Mouse (Mus musculus) testis, postnatal 14 days (tissue): ENCODE measurements around the gene Zswim1.
A peak's percentile ranks its signal among the peaks of the same experiment; 100 is the strongest.
"Not testable (repeated sequence)": the region's sequence is repeated elsewhere in the genome, so short reads cannot be mapped to it uniquely, and the experiment has no call there.

Experiments used
- DNase-seq: peaks from one replicate; pipeline ENCODE4 v3.0.0; 2021; ENCODE audit warnings: low spot score

Gene Zswim1

DNA sequence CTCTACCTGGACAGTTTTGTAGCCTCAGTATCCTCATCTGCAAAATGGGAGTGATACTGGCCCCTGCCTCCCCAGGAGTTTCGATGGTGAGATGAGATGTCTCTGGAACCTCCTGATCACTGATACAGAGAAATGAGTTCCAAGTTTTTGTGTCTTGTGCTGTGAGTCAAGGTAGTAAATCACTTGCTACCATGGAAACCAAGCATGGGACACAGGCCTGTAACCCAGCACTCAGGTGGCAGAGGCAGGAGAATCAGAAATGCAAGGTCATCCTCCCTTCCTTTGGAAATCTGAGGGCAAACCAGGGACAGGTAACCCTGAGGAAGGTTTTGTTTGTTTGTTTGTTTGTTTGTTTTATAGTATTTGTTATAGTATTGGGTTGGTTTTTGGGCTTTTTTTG is 6.6 kb downstream of the Zswim1 start:
- no peak for DNase-seq

DNA sequence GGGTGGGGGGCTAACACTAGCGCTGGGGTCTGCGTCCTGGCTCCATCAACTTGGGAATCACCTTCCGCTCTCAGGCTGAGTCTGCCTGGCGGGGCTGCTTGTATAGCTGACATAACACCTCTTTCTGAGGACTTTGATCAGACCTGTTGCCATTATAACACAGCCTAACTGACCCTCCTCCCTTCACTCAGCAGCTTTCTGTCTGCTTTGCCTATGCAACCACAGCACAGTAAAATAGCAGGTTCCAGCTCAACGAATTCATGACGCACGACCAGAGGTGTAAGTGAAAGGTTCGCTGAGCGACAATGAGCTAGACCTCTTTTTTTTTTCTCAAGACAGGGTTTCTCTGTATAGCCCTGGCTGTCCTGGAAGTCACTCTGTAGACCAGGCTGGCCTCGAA is 8.5 kb downstream of the Zswim1 start:
- DNase-seq = no peak

DNA sequence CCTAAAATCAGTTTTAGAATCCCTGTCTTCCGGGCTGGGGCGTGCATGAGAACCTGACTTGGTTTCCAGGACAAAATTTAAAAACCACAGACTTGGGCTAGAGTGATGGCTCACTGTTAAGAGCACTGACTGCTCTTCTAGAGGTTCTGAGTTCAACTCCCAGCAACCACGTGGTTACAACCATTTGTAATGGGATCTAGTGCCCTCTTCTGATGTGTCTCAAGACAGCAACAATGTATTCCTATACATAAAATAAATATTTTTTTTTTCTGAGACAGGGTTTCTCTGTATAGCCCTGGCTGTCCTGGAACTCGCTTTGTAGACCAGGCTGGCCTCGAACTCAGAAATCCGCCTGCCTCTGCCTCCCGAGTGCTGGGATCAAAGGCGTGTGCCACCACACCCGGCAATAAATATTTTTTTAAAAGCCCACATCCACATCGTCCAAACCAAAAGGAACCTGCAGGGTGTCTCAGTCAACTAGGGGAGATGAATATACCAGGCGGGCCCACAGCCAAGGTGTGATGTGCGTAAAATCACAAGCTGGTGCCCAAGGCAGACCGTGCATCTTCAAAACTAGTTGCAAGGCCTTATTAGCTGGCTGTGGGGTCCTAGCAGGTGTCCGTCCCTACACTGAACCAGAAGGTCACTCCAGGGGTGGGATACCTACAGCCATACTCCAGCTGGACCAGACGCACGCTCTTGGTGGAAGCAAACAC is 9.7 kb downstream of the Zswim1 start:
- no peak for DNase-seq

DNA sequence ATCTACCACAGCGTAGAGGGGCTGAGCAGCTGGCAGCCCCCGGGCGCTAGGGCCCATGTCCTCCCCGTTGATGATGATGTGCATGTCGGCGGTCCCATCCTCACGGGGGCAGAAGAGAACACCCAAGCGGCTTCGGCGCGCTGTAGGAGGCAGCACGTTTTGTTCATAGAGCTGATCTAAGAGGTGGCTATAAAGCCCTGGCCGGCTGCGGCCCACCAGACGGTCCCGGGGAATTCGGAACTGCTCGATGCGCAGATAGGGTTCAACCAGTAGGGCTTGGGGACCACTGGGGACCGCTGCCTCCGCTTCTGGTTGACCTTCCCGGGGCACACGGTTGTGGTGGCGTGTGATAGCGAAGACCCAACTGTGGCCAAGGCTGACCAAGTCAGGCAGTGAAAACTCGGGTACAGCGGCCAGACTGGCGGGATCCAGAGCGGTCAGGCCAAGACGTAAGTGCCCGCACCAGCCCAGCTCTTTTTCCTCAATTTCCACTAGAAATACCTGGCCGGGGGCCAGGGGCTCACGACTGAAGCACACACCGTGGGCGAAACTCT is 10.3 kb downstream of the Zswim1 start, which contains the start of gene Ctsa:
Gene Ctsa (plus strand): TSS at position 126 of the 554 bp plus-strand sequence.
- peak; percentile 62 for DNase-seq

DNA sequence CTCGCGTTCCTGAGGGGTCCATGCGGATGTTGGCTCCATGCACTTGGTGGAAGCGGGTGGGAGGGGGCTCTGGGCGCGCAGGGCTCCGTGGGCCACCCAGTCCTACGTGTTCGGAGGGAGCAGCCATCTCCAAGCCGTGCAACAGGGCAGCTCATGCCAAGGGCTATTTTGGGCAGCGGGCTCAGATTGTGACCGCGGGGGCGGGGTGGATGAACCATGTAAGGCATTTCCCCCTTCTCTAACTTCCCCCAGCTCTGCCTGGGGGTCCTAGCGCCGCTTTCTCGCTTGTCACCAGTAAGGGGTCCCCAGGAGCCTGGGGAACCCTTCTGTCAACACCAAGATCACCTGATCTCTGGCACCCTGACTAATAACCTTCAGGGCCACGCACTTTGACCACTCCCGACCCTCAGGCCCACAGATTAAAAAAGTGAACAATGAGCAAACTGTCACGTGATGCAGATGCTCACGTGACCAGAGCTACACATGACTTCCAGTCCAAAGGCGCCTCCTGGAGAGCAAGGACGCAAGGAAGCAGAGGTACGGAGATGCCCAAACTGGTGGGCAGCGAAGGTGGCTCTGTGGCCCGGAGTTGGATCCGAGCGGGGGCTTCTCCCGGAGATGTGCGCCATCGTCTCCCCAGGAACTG is 11.0 kb downstream of the Zswim1 start, which contains the start of gene Neurl2:
Gene Neurl2 (minus strand): TSS at position 143 of the 646 bp plus-strand sequence.
- peak; percentile 86 for DNase-seq

DNA sequence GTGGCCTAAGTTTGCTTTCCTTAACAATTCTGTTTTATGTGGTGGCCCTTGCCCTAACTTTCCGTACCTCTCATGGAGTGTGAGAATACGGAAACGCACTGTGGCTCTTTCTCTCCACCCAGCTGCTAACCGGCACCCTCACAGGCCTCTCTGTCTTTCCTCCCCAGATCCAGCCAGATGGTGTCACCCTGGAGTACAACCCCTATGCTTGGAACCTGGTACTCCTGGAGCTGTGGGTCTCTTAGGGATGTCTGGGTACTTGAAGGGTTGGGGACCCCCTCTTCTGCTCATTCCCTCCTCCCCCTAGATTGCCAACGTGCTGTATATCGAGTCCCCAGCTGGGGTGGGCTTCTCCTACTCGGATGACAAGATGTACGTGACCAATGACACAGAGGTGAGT is 12.0 kb downstream of the Zswim1 start:
- no peak for DNase-seq

DNA sequence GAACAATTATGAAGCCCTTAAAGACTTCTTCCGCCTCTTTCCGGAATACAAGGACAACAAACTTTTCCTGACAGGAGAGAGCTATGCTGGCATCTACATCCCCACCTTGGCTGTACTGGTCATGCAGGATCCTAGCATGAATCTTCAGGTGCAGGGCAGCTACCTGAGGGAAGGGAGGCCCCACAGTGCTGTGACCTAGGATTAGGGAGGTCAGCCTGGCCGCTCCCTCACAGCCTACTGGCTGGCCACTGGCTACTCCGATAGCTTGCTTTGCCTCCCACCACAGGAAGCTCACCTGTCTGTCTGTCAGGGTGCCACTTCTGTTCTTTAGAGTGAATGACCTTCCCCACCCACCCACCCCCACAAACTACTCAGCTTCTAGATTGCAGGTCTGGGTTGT is 12.7 kb downstream of the Zswim1 start:
- no peak for DNase-seq

DNA sequence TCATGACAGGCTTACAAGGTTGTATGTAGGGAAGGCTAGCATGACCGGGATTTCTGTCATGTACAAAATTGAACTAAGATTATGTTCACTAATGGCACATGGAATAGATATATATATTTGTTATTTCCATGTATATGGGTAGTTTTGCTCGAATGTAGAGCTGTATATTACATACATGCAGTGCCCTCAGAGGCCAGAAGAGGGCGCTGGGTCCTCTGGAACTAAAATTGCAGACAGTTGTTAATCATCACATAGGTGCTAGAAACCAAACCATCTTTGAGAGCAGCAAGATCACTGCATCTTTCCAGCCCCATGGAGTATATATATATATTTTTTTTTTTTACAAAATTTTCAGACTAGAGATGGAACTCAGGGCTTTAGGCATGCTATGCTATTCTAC is 23.3 kb downstream of the Zswim1 start:
- DNase-seq = no peak

DNA sequence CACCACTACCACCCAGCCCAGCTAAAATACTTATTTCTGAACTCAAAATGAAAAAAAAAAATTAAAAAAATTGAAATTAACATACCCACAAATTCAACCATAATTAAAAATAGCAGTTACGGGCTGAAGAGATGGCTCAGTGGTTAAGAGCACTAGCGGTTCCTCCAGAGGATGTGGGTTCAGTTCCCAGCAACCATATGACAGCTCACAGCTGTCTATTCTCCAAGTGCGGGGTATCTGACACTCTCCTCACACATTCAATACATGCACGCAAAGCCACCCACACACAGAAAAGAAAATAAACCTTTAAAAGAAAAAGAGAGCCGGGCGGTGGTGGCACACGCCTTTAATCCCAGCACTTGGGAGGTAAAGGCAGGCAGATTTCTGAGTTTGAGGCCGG is 27.6 kb downstream of the Zswim1 start:
- no peak for DNase-seq

DNA sequence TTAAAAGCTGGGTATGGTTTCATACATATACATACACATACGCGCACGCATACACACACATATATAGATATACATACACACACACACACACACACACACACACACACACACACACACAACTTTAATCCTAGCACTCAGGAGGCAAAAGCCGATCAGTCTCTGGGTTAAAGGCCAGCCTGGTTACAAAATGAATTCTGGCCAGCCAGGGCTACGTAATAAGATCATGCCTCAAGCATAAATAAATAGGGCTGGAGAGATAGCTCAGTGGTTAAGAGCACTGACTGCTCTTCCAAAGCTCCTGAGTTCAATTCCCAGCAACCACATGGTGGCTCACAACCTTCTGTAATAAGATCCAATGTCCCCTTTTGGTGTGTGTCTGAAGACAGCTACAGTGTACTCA is 33.1 kb downstream of the Zswim1 start:
- not testable (repeated sequence) for DNase-seq

DNA sequence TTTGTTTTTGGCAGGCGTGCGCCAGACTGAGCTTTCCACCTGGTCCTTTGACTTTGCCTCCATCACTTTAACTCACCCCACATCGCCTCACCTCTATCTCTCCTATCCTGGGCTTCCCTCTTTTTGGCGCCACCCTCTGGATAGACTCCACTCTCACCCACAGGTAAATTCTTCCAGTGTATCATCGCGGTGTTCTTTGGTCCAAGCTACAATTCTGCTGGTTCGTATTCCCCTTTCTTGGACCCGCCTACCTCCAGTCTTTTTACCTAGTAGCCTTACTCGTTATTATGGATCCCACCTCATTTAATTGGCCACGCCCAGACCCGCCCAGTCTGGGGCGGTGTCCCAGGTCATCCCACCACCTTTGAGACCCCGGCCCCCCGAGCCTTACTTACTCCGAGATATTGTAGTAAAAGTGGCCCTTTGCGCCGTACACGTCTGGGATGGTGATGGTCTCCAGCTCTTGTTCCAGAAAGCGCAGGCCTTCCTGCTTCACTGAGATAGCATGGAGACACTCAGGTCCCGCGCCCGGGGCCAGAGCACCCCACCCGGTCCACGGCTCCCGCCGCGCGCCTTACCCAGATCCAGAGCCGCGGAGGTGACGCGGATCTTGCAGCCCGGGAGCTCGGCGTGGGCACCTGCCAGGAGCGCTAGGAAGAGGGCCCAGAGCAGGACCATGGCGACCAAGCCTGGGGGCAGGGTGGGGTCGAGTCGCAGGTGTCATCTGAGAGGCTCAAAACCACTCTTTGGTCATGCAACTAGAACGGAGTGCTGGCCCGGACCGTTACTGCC is 34.0 kb downstream of the Zswim1 start:
- DNase-seq = no peak

DNA sequence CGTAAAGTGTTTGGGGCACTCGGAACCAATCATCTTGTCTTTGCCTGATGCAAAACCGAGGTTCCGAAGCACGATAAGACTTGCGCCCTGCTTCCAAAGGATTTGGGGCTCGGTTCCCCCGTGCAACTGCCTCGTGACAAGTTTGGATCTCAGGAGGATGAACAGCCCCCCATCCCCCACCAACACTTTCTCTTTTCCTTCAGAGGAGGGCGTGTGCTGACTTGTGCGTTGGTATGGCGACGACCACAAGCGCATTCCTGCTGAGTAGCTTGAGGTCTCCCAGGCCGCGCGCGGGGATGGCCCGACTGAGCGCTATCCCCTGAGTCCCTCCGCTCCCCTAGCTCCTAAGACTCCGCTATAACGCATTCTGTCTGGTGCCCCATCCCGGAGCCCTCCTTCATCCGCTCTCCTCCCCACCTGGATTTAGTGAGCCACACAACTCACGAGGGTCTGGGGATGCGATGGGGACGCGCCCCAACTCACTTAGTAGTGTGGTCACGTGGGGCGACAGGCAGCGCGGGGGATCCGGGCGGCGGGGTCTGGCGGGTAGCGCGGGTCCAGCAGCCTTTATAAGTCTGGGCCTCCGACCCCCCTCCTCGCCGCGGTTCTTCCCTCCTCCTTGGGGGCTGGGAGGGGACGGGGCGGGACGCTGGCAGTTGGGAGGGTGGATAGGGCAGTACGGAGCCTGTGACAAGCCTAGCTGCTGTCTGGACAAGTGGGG is 34.8 kb downstream of the Zswim1 start, which contains the start of gene Pltp:
Gene Pltp (minus strand): TSS at position 611 of the 721 bp plus-strand sequence.
- DNase-seq = peak; percentile 39

DNA sequence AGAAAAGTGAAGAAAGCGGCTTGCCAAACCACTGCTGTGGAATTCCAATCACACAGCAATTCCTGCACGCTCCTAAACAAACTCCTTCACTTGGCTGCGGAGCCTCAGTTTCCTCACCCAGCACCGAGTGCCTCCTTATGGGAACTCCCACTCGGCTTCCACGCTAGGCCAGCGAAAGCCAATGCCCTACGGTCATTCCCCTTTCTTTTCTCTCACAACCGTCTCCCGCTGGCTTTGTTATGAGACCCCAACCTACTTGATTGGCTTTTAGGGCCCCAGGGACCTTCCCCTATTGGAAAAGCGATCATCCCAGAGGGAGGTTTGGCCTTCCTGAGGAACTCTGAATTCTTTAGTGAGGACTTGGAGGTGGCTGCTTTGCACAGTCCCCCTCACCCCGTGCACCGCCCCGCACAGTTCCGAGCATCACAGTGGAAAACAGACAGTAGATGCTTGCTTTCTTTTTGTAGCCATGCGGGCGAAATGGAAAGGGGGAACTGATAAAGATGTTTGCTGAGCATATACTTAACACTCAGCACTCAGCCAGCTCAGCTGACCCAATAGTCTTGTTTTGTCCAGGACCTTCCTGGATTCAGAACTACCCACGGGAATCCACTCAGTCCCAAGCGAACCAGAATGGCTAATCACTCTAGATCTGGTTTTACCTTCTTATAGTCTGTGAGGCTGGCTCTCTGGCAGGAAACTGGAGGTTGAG is 35.5 kb downstream of the Zswim1 start:
- DNase-seq = no peak

DNA sequence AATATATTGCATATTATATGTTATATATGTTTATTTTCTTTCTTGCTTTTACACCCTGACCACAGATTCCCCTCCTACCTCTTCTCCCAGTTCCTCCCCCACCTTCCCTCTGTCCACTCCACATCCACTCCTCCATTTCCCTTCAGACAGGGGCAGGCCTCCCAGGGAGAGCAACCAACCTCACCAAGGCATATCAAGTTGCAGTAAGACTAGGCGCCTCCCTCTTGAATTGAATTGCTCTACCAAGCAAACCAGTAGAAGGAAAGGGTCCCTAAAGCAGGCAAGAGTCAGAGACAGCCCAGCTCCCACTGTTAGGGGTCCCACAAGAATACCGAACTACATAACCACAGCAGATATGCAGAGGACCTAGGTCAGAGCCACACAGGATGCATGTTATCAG is 36.7 kb downstream of the Zswim1 start:
- DNase-seq = no peak

DNA sequence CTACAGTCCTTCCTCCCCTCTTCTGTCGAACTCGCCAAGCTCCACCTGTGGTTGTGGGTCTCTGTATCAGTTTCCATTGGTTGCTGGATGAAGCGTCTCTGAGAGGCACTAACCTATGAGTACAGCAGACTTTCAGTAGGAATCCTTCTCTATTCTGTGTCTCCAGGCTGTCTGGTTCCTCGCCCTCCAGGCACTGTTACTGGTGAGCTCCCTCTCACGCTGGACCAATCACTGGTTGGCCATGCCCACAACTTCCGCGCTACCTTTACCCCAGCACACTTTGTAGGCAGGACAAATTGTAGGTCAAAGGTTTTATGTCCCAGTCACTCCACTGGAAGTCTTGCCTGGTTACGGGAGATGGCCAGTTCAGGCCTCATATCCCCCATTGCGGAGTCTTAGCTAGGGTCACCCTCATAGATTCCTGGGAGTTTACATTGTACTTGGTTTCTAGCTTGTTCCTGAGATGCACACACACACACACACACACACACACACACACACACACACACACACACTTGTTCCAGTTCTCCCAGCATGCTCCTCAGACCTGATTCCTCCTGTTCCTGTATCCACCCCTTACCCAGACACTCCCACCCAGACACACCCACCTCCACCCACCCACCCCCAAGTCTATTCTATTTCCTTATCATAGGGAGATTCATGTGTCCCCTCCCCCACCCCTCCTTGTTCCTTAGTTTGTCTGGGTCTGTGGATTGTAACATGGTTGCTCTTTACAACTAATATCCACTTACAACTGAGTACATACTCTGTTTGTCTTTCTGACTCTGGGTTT is 37.4 kb downstream of the Zswim1 start:
- DNase-seq = no peak

DNA sequence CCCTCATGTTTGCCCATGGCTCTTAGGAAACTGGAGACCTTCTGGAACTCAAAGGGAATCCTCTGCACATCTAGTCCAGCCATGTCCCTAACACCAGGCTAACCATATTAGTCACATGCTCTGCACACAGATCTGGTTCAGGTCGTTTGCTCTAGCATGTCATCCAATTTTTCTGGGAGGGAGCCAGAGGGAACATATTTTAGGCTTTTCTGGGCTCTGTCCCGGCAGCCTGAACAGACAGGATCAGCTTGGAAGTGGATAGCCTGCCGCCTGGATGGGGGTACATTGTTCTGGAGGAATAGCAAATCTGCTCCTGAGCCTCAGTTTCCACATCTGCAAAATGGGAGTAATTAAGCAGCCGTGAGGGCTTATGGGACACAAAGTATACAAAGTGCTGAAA is 38.6 kb downstream of the Zswim1 start:
- DNase-seq = no peak

DNA sequence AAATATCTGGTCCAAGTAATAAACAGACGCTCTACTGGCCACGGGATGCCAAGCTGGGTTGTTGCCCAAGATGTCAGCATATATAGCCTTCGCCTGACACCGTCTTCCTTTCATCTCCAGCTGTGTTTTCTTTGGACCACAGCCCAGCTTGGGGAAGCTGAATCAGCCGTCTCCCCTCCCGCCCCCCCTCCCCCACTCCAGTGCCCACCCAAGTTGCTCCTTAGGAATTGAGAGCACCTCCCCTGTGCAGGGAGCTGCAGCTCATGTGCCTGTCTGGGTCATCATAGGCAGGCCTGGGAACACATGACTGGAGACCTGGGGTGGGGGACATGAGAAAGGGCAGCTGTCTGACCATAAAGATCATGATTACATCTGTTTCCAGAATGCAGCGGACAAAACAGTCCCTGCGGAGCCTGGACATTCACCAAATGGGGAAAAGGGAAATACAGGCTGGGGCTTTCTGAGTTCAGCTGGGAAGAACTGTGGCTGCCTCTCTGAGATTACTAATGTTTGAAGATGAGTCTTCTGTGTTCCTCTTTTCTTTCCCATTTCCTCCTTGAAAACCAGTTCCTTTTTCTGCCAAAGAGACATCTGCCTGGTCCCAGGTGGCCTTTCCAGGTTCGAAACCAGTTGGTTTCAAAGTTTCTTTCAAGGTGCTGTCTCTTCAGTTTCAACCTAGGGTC is 39.8 kb downstream of the Zswim1 start:
- no peak for DNase-seq

DNA sequence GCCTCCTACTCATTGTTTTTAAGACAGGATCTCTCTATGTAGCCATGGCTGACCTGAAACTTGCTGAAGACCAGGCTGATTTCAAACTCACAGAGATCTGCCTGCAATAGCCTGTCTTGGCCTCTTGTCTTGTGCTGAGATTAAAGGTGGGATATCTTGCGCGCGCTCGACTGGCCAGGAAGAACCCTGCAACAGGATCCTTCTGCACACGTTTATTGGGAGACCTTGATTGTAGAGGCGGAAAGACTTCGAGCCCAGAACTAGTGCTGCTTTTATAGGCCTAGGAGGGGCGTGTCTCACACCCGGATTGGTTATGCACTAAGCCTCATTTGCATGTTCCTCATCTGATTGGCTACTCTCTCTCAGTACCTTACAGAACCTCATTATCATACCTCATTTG is 40.9 kb downstream of the Zswim1 start:
- not testable (repeated sequence) for DNase-seq

DNA sequence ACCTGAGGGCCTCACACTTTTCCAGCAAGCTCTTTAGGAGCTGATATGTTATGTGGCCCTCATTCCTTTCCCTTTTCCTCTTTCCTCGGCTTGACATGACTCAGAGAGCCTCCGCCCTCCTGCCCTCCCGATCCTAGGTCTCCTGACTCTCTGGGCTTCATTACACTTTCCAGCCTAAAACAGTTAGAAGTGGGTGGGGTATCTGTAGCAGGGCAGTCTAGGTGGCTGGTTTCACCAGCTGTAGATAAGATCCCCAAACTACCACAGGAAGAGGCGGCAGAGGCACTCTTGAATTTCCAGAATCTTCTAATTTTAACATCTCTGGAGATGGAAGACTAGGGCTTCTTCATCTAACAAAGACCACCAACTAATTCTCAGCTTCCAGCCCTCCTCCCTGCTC is 42.1 kb downstream of the Zswim1 start:
- DNase-seq = no peak
